Mouse (Mus musculus): ENCODE data around the gene Gm17651. TPM values are rescaled to one million over a fixed set of nuclear protein-coding genes. Genes with fewer than 3 reads are reported as not detected.

Gene Gm17651
- polyA plus RNA-seq, 1 experiment, result not detected

DNA sequence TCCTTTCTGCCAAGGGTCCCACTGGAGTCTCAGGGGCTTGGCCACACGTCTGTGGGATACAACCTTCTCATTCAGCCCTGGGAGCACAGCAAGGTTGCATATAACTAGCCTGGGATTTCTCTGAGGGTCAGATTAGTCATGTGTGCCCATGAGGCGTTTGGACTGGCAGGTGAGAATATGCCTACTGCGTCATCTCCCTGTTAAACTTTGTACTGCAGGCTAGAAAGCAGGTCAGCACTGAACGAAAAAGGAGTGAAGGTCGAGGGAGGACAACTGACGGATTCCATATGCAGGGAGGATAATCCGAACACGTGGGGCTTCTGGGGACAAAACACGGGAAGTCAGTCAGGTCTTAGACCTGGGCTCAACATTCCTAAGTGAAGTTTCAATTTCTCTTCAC lies 22.8 kb upstream of the Gm17651 start:
- TF ChIP-seq CTCF (IDR thresholded peaks at IDR 0.05; ENCODE audit: insufficient read depth, low read length) (no peak), POLR2A (IDR thresholded peaks at IDR 0.05; ENCODE audit: borderline replicate concordance, extremely low read depth, low read depth, low read length) (no peak)
- Histone ChIP-seq H3K4me1 (ENCODE audit: control insufficient read depth, insufficient read depth, low read length) (0 out of 2 replicates have a peak, but pooled peaks cover 5% of the 10 kb centered on the region), H3K4me3 (replicated peaks; ENCODE audit: extremely low read depth, low read depth, low read length) (no peak overlapping the region)
- WGBS, result 71% methylated on average over 9 of the region's 9 CpGs
- no peak for DNase-seq

DNA sequence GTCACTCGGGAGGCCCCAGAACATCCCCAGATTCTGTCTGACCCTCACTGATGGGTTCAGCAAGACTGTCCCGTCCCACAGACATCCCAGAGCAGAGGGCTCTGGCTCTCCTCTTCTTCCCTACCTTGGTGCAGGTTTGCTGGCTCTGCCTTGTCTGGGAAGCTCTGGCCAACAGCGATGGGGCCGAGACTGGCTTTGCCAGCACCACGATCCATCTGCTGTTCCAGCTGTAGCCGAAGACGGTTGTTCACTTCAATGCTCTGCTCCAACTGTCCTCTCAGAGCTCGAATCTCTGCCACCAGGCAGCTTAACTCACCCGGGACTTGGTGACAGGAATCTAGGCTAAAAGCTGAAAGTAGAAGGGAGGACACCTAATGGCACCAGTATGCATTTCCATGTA lies 22.4 kb upstream of the Gm17651 start:
- no peak for DNase-seq
- TF ChIP-seq POLR2A (IDR thresholded peaks at IDR 0.05; ENCODE audit: borderline replicate concordance, extremely low read depth, low read depth, low read length) (no peak), CTCF (IDR thresholded peaks at IDR 0.05; ENCODE audit: insufficient read depth, low read length) (no peak)
- Histone ChIP-seq H3K4me1 (ENCODE audit: control insufficient read depth, insufficient read depth, low read length) (0 out of 2 replicates have a peak, but pooled peaks cover 5% of the 10 kb centered on the region), H3K4me3 (replicated peaks; ENCODE audit: extremely low read depth, low read depth, low read length) (no peak overlapping the region)
- 83% methylated on average over 9 of the region's 9 CpGs for WGBS

DNA sequence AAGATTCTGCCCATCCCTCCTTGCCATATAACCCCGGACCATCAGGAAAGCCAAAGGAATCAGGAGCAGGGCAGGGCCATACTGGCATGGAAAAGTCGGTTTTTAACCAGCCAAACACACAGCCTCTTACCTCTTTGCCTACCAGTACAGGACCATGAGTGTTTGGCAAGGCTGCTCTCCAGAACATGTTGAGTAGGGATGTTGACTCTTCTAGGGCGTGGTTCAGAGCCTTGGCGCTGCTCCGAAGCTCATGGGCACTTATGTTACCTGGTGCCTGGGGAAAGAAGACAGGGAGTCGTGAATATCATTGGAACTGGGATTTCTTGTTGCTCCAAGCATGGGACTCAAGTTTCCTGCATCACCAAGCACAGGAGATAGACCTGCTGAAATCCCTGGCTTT lies 19.3 kb upstream of the Gm17651 start:
- no peak for TF ChIP-seq POLR2A (IDR thresholded peaks at IDR 0.05; ENCODE audit: borderline replicate concordance, extremely low read depth, low read depth, low read length)
- TF ChIP-seq CTCF (IDR thresholded peaks at IDR 0.05; ENCODE audit: insufficient read depth, low read length), result no peak
- no peak overlapping the region for H3K4me3 ChIP-seq (replicated peaks; ENCODE audit: extremely low read depth, low read depth, low read length)
- 0 out of 2 replicates have a peak, but pooled peaks cover 5% of the 10 kb centered on the region for H3K4me1 ChIP-seq (ENCODE audit: control insufficient read depth, insufficient read depth, low read length)
- peak; percentile 14 for DNase-seq
- 70% methylated on average over 6 of the region's 6 CpGs for WGBS

DNA sequence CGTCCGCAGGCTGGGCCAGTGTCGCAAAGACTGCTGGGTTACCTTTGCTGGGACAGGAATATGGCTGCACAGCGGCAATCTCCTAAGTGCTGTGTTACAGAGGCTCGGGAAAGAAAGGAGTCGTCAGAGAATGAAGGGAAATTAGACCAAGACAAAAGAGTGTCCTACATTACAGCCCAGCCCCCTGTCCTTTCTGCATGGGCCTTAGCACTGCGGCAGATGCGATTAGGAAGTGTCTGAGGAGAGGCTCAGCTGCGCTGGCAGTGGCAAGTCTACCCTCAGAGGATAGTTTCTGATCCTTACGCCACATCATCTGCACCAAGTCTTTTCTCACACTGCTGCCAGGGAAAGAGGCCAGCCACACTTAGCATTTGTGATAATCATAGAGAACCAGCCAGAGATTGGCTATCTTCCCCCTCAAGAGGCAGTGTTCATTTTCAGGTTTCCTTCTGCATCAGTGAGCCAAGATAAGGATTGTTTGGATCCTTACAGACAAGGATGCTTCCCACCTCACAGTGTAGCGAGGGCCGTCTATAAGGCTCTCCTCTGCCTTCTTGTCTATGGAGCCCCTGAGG lies 17.0 kb upstream of the Gm17651 start:
- Histone ChIP-seq H3K4me3 (replicated peaks; ENCODE audit: extremely low read depth, low read depth, low read length) (no peak overlapping the region), H3K4me1 (ENCODE audit: control insufficient read depth, insufficient read depth, low read length) (0 out of 2 replicates have a peak, but pooled peaks cover 5% of the 10 kb centered on the region)
- TF ChIP-seq CTCF (IDR thresholded peaks at IDR 0.05; ENCODE audit: insufficient read depth, low read length), result no peak
- DNase-seq, result no peak
- 68% methylated on average over 12 of the region's 12 CpGs for WGBS

DNA sequence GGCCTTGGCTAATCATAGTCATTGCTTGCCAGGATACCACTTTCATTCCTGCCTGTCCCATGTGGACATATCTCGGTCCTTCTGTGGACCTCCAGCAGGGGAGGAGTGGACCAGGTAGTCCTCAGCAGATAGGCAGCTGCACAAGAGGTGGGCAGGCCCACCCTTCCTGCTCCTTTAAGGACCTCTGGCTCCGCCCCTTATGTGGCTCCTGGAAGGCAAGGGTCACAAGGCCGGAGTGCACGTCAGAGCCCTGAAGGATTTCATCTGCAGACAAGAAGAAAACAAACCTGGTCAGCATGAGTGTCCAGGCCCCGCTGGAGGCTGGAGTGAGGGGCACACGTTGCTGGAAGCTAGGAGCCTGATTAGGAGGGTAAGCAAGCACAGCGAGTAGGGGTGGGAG lies 16.1 kb upstream of the Gm17651 start:
- Histone ChIP-seq H3K4me3 (replicated peaks; ENCODE audit: extremely low read depth, low read depth, low read length) (no peak overlapping the region), H3K4me1 (ENCODE audit: control insufficient read depth, insufficient read depth, low read length) (0 out of 2 replicates have a peak, but pooled peaks cover 5% of the 10 kb centered on the region)
- 55% methylated on average over 7 of the region's 7 CpGs for WGBS
- TF ChIP-seq CTCF (IDR thresholded peaks at IDR 0.05; ENCODE audit: insufficient read depth, low read length), result no peak
- no peak for TF ChIP-seq POLR2A (IDR thresholded peaks at IDR 0.05; ENCODE audit: borderline replicate concordance, extremely low read depth, low read depth, low read length)
- DNase-seq, result peak; percentile 8

DNA sequence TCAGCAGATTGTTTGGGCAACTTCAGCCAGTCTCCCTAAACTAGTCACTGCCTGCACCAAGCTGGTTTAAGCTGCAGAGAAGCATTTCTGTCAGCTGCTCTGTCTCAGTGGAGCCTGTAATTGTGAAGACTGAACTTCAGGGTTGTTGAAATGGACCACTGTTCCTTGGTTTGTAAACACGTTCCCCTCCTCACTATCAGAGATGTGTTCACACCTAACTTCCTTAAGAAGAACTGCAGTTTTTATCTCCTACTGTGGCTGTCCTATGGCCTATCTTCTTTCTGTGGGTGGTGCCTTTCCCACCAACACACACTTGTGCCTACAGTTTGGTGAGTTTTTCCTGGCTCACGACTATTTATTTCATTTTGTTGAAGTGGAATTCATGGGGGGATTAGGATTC lies 14.8 kb upstream of the Gm17651 start:
- 0 out of 2 replicates have a peak, but pooled peaks cover 5% of the 10 kb centered on the region for H3K4me1 ChIP-seq (ENCODE audit: control insufficient read depth, insufficient read depth, low read length)
- no peak for DNase-seq
- TF ChIP-seq CTCF (IDR thresholded peaks at IDR 0.05; ENCODE audit: insufficient read depth, low read length) (no peak), POLR2A (IDR thresholded peaks at IDR 0.05; ENCODE audit: borderline replicate concordance, extremely low read depth, low read depth, low read length) (no peak)
- WGBS, result 66% methylated on average over 2 of the region's 2 CpGs
- no peak overlapping the region for H3K4me3 ChIP-seq (replicated peaks; ENCODE audit: extremely low read depth, low read depth, low read length)

DNA sequence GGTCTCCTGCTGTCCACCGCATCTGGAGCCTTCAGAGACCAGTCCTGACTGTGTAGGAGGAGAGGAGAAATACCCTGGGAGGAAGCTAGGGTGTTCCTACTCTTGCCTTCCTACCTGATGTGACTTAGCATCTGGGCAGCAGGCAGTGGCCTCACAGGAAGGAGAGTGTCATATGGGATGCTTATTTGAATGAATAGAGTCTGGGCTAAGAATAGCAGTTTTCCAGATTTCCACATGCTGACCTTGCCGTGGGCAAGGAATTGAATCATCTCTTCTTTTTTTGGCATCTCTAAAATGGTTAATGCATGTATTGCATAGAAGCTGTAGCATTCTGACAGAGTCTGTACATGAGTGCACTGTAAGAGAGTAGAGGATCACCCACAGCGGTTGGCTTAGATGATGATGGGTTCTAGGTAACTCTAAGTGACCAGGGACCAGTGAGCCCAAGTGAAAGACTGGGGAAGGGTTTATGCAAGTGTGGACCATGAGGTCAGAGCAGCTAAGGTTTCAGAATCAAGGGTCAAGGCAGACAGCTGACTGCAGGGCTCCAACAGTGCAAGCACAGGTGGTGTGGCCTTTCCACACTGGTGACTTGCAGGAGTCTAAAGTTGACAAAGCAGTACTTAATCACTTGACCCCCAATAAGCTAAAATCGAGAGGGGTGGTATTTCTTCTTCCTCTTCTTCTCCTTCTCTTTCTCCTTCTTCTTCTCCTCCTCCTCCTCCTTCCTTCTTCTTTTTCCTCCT lies 12.1 kb upstream of the Gm17651 start:
- peaks cover 1% of the 10 kb centered on the region; the same call in 1 of the 2 replicates for H3K4me1 ChIP-seq (ENCODE audit: control insufficient read depth, insufficient read depth, low read length)
- no peak overlapping the region for H3K4me3 ChIP-seq (replicated peaks; ENCODE audit: extremely low read depth, low read depth, low read length)
- no peak for DNase-seq
- TF ChIP-seq CTCF (IDR thresholded peaks at IDR 0.05; ENCODE audit: insufficient read depth, low read length), result no peak
- TF ChIP-seq POLR2A (IDR thresholded peaks at IDR 0.05; ENCODE audit: borderline replicate concordance, extremely low read depth, low read depth, low read length), result no peak
- WGBS, result 71% methylated on average over 4 of the region's 4 CpGs

DNA sequence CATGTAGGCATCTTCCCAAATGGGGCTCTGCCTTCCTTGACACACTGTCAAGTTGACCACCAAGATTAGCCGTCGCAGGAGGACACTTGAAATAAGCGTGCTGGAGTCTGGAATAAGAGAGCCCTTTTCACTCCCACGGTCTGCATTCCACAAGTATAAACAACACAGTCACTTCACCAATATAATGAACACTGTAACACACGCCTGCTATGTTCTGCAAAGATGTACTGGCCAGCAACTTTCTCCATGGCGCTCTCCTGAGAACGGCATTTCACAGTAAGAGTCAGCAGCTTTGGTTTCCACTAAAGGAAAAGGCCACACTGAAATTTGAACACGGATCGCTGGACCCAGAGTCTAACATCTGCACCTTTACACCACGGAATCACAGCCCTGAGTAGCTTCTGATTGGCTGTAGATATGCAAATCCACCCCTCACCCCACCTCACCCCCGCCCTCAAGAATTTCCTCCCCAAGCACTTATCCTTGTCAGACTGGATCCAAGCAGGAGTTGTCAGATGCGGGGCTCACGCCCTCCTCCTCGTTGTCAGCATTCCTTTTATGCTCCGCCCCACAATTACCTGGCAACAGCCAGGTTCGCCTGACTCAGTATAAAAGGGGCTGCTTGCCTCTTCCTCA lies 9.2 kb upstream of the Gm17651 start:
- no peak overlapping the region for H3K4me3 ChIP-seq (replicated peaks; ENCODE audit: extremely low read depth, low read depth, low read length)
- WGBS, result 24% methylated on average over 16 of the region's 16 CpGs
- peaks cover 3% of the 10 kb centered on the region; the same call in 1 of the 2 replicates for H3K4me1 ChIP-seq (ENCODE audit: control insufficient read depth, insufficient read depth, low read length)
- DNase-seq, result peak; percentile 35
- TF ChIP-seq CTCF (IDR thresholded peaks at IDR 0.05; ENCODE audit: insufficient read depth, low read length) (no peak), POLR2A (IDR thresholded peaks at IDR 0.05; ENCODE audit: borderline replicate concordance, extremely low read depth, low read depth, low read length) (no peak)

DNA sequence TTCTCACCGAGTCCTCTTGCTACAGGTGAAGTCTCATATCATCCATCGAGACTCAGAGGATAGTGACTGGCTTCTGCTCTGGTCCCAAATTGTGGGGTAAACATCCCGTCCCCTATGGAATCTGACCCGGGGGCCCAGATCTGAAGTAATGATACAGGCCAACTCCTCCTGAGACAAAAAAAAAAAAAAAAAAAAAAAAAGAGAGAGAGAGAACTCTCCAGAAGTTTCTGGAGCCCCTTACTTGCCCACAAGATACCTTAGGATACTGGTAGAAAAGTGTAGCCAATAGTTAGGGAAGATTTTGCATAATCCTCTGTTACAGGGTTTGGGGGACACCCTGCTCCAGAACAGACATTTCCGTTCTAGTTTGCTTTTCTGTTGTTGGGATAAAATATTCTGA lies 8.1 kb upstream of the Gm17651 start:
- Histone ChIP-seq H3K4me1 (ENCODE audit: control insufficient read depth, insufficient read depth, low read length) (peaks cover 3% of the 10 kb centered on the region; the same call in 1 of the 2 replicates), H3K4me3 (replicated peaks; ENCODE audit: extremely low read depth, low read depth, low read length) (no peak overlapping the region)
- TF ChIP-seq CTCF (IDR thresholded peaks at IDR 0.05; ENCODE audit: insufficient read depth, low read length) (no peak), POLR2A (IDR thresholded peaks at IDR 0.05; ENCODE audit: borderline replicate concordance, extremely low read depth, low read depth, low read length) (no peak)
- no peak for DNase-seq
- WGBS, result 31% methylated on average over 5 of the region's 5 CpGs
